Comparison of ENCODE assay signal across 26 mouse cellular contexts in genomic region chr9:29881614-29882013, GRCm38 (mm10).
DNase-seq lines count a peak whose midpoint lies in the region; ATAC-seq lines count a peak whose summit lies in the region.
"Had no signal": no experiment of that assay in that cellular context is flagged by ENCODE, and none has a peak within 500 bp of the region (broad histone marks: within the 10 kb centered on the region; RNA-seq: fewer than 3 reads in every experiment).

No protein-coding gene starts in this region.

- WGBS in kidney, embryonic 15.5 days: 29% methylated on average over 5 of the region's 5 CpGs
- 66% methylated on average over 5 of the region's 5 CpGs for WGBS in midbrain, embryonic 16.5 days

- no peaks in the 10 kb centered on the region for H3K4me1 ChIP-seq in kidney, embryonic 15.5 days
- H3K4me1 ChIP-seq in midbrain, embryonic 16.5 days (ENCODE audit: control insufficient read depth, insufficient read depth, low read length): no peaks in the 10 kb centered on the region
- H3K4me1 ChIP-seq: embryonic facial prominence, embryonic 10.5 days; embryonic facial prominence, embryonic 15.5 days; heart, embryonic 10.5 days had no signal

- H3K27me3 ChIP-seq in kidney, embryonic 15.5 days: no peaks in the 10 kb centered on the region
- no peaks in the 10 kb centered on the region for H3K27me3 ChIP-seq in midbrain, embryonic 16.5 days (ENCODE audit: control insufficient read depth, insufficient read depth, low read depth, low read length)
- H3K27me3 ChIP-seq: embryonic facial prominence, embryonic 15.5 days had no signal

- H3K4me3 ChIP-seq in kidney, embryonic 15.5 days (replicated peaks): no peak overlapping the region
- no peak overlapping the region for H3K4me3 ChIP-seq in midbrain, embryonic 16.5 days (ENCODE audit: low read depth, low read length)
- H3K4me3 ChIP-seq: embryonic facial prominence, embryonic 10.5 days; embryonic facial prominence, embryonic 15.5 days; forebrain, embryonic 12.5 days; heart, embryonic 10.5 days had no signal

- peak; percentile 7 for DNase-seq in kidney, adult 11 months
- DNase-seq in kidney, adult 18-20 months: peak; percentile 5
- peak; percentile 4 to 44 for DNase-seq in kidney, postnatal 36 days
- no peak for DNase-seq in layer of hippocampus, adult 9-10 months (ENCODE audit: low spot score)
- DNase-seq: B cell, adult 2 months; cerebellum, adult 2 months; forebrain, postnatal 0 days; gastrocnemius, postnatal 14 days; heart, postnatal 4 days; layer of hippocampus, adult 9-11 months; liver; lung, adult 2 months; lung, postnatal 10 days; midbrain, embryonic 14.5 days; thymus, adult 2 months; thymus, postnatal 4 days had no signal

- no peak overlapping the region for H3K27ac ChIP-seq in kidney, embryonic 15.5 days
- H3K27ac ChIP-seq in midbrain, embryonic 16.5 days (ENCODE audit: low read length): no peak overlapping the region
- H3K27ac ChIP-seq: embryonic facial prominence, embryonic 10.5 days; embryonic facial prominence, embryonic 15.5 days; forebrain, embryonic 12.5 days; heart, embryonic 10.5 days; hindbrain, embryonic 14.5 days; liver, embryonic 14.5 days; macrophage had no signal

- H3K9ac ChIP-seq in kidney, embryonic 15.5 days: no peak overlapping the region
- no peak overlapping the region for H3K9ac ChIP-seq in midbrain, embryonic 16.5 days (ENCODE audit: low read depth, low read length)
- H3K9ac ChIP-seq: embryonic facial prominence, embryonic 15.5 days; forebrain, embryonic 12.5 days; forebrain, postnatal 0 days; hindbrain, embryonic 14.5 days; liver, embryonic 14.5 days had no signal

- ATAC-seq in kidney, embryonic 15.5 days (replicated peaks; ENCODE audit: low FRiP score): peak; percentile 58
- ATAC-seq in midbrain, embryonic 16.5 days: no peak
- ATAC-seq: forebrain, postnatal 0 days; inflammation-experienced regulatory T-cells, adult 6 months had no signal

- no peak overlapping the region for H3K4me2 ChIP-seq in kidney, embryonic 15.5 days
- no peak overlapping the region for H3K4me2 ChIP-seq in midbrain, embryonic 16.5 days (ENCODE audit: low read length)
- H3K4me2 ChIP-seq: embryonic facial prominence, embryonic 15.5 days; forebrain, embryonic 12.5 days; hindbrain, embryonic 14.5 days had no signal

- no peaks in the 10 kb centered on the region for H3K9me3 ChIP-seq in kidney, embryonic 15.5 days (replicated peaks)
- H3K9me3 ChIP-seq in midbrain, embryonic 16.5 days (replicated peaks; ENCODE audit: control insufficient read depth, low read length, poor library complexity, severe bottlenecking): no peaks in the 10 kb centered on the region
- H3K9me3 ChIP-seq: embryonic facial prominence, embryonic 10.5 days; embryonic facial prominence, embryonic 15.5 days; forebrain, embryonic 12.5 days; heart, embryonic 10.5 days had no signal

- no peaks in the 10 kb centered on the region for H3K36me3 ChIP-seq in kidney, embryonic 15.5 days
- no peaks in the 10 kb centered on the region for H3K36me3 ChIP-seq in midbrain, embryonic 16.5 days (ENCODE audit: control insufficient read depth, insufficient read depth, low read length)
- H3K36me3 ChIP-seq: embryonic facial prominence, embryonic 10.5 days; embryonic facial prominence, embryonic 15.5 days; forebrain, embryonic 12.5 days; heart, embryonic 10.5 days had no signal
